Mouse (Mus musculus): ENCODE measurements at regions not wholly inside any gene's neighbourhood (a gene's known extent, or its start where the extent isn't known, plus 50 kb on each side); places are given as distances from the start of the nearest gene placed in this dataset.
A peak's percentile ranks its signal among the peaks of the same experiment; 100 is the strongest.

DNA sequence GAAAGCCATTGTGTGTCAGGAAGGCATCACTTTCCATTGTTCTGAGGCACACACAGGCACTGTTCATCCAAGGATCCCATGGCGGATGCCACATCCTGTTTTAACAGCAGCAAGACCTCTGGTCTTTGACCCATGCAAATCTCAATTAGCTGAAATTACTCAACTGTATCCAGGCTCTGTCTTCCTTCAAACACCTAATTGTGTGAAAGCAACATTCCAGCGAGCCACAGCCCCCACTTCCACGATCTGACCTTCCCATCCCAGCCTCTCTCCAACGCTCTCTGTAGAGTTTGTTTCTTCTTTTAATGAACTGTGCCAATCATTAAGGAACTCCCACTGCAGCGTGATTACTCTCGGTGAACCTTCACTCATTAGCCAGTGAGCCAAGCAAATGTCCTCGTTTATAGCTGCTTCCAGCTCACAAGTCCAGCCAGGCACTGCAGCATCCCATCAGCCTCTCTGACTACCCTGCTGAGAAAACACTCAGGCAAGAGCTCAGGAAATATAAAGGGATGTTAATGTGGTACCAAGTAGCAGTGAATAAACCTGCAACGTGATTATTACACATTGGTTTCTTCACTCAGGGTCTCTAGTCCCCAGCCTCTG lies 136.7 kb downstream of the Hs3st3b1 start:
- 0 out of 2 replicates have a peak, but pooled peaks cover 4% of the 10 kb centered on the region for H3K4me1 ChIP-seq (ENCODE audit: insufficient read depth, low read length)
- peak; percentile 51 for DNase-seq (ENCODE audit: low spot score)
- H3K9ac ChIP-seq (replicated peaks; ENCODE audit: low read length, poor library complexity, severe bottlenecking) = no peak overlapping the region
- H3K27ac ChIP-seq (ENCODE audit: low read depth, low read length) = no peak overlapping the region
- no peak for ATAC-seq (ENCODE audit: low FRiP score)
- TF ChIP-seq CTCF (IDR thresholded peaks at IDR 0.05) = no peak
- no peaks in the 10 kb centered on the region for H3K9me3 ChIP-seq (ENCODE audit: low read length)
- 18% methylated on average over 8 of the region's 8 CpGs for WGBS
- no peaks in the 10 kb centered on the region for H3K36me3 ChIP-seq (ENCODE audit: insufficient read depth, low read length)
- H3K4me2 ChIP-seq (ENCODE audit: low read depth, low read length, poor library complexity, severe bottlenecking) = no peak overlapping the region
- no peak overlapping the region for H3K4me3 ChIP-seq (ENCODE audit: low read depth, low read length)
- no peaks in the 10 kb centered on the region for H3K27me3 ChIP-seq (ENCODE audit: insufficient read depth, low read length)

DNA sequence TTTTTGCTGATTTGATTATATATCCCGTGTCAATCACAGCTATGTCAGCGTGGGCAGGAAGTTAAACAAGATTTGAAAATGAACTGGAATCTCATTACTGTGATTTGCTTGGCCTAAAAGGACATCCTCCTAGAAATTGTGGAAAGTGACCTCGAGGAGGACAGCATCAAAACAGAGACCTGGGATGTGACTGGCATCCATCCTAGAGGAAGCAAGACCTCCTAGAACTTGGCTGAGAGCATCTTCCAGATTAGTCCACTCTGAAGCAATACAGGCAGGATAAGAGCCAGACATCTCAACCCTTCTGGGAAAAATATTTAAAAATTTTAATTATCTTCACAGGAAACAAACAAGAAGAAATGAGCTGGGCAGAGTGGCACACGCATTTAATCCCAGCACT lies 136.1 kb downstream of the Hs3st3b1 start:
- Histone ChIP-seq H3K4me3 (ENCODE audit: low read depth, low read length) (no peak overlapping the region), H3K27ac (ENCODE audit: low read depth, low read length) (no peak overlapping the region), H3K4me1 (ENCODE audit: insufficient read depth, low read length) (0 out of 2 replicates have a peak, but pooled peaks cover 4% of the 10 kb centered on the region), H3K4me2 (ENCODE audit: low read depth, low read length, poor library complexity, severe bottlenecking) (no peak overlapping the region), H3K9ac (replicated peaks; ENCODE audit: low read length, poor library complexity, severe bottlenecking) (no peak overlapping the region), H3K9me3 (ENCODE audit: low read length) (no peaks in the 10 kb centered on the region), H3K27me3 (ENCODE audit: insufficient read depth, low read length) (no peaks in the 10 kb centered on the region), H3K36me3 (ENCODE audit: insufficient read depth, low read length) (no peaks in the 10 kb centered on the region)
- TF ChIP-seq CTCF (IDR thresholded peaks at IDR 0.05) = no peak
- 68% methylated on average over 4 of the region's 4 CpGs for WGBS
- DNase-seq (ENCODE audit: low spot score) (no peak), ATAC-seq (ENCODE audit: low FRiP score) (no peak)

DNA sequence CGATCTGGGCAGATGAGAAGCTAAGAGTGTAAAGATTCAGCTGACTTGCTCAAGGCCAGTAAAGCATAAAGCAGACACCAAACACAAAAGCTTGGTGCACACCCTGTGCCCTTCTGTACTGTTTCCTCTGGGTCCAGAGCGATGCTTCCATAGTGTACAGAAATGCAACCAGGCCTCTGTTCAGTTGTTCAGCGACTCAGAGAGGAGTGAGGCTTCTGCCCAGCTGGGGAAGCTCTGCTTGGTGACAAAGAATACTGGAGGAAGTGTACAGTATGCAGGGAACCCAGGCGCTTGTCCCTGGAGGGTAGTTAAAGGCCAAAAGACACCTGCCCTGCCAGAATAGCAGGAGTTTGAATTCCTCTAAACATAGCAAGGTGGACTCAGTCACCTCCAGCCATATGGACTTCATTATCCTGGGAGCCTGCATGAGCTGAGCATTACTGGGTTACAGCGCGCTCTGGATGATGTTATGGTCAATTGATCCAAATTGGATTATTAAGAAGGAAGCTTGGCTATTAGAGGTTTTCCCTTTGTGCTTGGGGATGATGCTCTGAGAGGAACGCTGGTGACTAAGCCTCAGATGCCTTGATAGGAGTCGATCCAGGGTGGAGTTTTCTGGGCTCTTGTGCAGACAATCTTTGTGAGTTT lies 132.5 kb downstream of the Hs3st3b1 start:
- H3K4me1 ChIP-seq (ENCODE audit: insufficient read depth, low read length) = 0 out of 2 replicates have a peak, but pooled peaks cover 4% of the 10 kb centered on the region
- H3K36me3 ChIP-seq (ENCODE audit: insufficient read depth, low read length) = no peaks in the 10 kb centered on the region
- no peaks in the 10 kb centered on the region for H3K9me3 ChIP-seq (ENCODE audit: low read length)
- H3K27ac ChIP-seq (ENCODE audit: low read depth, low read length) = no peak overlapping the region
- DNase-seq (ENCODE audit: low spot score) (no peak), ATAC-seq (ENCODE audit: low FRiP score) (no peak)
- no peaks in the 10 kb centered on the region for H3K27me3 ChIP-seq (ENCODE audit: insufficient read depth, low read length)
- no peak overlapping the region for H3K9ac ChIP-seq (replicated peaks; ENCODE audit: low read length, poor library complexity, severe bottlenecking)
- H3K4me3 ChIP-seq (ENCODE audit: low read depth, low read length) = no peak overlapping the region
- no peak overlapping the region for H3K4me2 ChIP-seq (ENCODE audit: low read depth, low read length, poor library complexity, severe bottlenecking)
- WGBS = 51% methylated on average over 8 of the region's 8 CpGs
- TF ChIP-seq CTCF (IDR thresholded peaks at IDR 0.05) = no peak

DNA sequence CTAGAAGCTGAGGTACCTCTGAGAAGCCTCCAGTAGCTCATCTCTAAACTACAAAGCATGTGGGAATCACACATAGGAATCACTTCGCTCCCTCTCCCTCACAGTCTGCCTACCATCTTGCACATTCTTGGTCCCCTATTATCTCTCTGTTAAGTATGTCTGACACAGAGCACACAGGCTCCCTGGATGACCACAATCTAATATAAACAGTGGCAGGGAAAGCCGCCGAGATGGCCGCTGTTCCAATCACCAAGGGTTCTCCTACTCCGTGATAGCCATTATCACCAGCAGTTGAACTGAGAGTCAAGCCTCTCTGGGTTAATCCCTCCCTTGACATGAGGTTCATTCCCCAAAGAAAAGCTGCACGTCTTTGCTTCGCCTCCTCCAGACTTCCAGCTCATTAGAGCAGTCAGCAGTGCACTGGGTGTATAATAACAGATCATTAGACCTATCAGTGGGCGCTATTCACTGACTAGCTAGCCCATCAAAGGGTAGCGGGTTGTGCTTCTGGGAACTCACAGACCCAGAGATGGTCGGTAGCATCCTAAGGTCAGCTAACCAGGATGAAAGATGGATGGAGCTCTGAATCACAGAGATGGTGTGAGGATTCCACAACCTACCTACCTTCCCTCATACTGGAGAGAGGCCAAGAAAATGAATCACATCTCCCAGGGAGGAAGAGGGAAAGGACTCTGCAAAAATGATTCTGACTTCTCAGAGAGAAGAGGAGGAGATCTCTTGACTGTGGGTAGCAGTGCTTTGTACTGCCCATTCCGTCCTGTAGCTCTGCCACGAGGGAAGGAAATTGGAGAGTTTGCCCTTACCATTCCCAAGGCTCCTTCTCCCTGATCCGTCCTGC lies 130.9 kb downstream of the Hs3st3b1 start:
- Histone ChIP-seq H3K36me3 (ENCODE audit: insufficient read depth, low read length) (no peaks in the 10 kb centered on the region), H3K9ac (replicated peaks; ENCODE audit: low read length, poor library complexity, severe bottlenecking) (no peak overlapping the region), H3K4me3 (ENCODE audit: low read depth, low read length) (no peak overlapping the region), H3K4me1 (ENCODE audit: insufficient read depth, low read length) (no peaks in the 10 kb centered on the region), H3K27ac (ENCODE audit: low read depth, low read length) (no peak overlapping the region), H3K27me3 (ENCODE audit: insufficient read depth, low read length) (no peaks in the 10 kb centered on the region), H3K4me2 (ENCODE audit: low read depth, low read length, poor library complexity, severe bottlenecking) (no peak overlapping the region), H3K9me3 (ENCODE audit: low read length) (no peaks in the 10 kb centered on the region)
- WGBS = 61% methylated on average over 13 of the region's 13 CpGs
- ATAC-seq (ENCODE audit: low FRiP score) (no peak), DNase-seq (ENCODE audit: low spot score) (no peak)
- no peak for TF ChIP-seq CTCF (IDR thresholded peaks at IDR 0.05)

DNA sequence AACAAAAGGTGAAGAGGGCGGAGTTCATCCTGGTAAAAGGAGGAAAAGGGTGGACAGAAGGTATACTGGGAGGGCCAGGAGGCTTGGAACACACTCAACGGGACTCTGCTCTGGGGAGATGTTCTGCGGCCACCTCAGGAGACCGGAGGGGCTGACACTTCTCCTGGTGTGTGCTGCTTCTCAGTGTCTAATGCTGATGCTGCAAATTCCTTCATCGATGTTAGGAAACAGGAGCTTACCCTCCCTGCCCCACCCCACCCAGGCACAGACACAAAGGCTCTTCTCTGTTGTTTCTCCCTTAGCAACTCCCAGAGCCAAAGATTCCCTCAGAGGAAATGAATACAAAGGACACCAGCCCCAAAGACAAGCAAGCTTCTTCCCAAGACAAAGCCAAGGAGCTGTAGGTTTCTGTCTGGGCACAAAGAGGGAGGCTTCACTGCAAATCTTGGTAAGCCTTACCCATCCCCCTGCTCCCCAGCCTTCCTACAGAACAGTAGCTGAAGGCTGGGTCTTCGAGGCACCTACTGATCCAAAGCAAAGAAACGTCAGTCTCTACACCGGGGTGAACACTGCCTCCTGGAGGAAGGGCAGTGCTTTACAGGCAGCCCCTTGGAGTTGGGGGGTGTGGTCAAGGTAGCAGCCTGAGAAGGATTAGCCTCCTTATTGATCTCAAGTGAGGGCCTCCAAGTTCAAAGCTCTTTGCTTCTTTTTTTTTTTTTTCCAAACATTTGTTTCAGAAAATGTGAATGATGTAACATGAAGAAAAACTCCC lies 128.2 kb downstream of the Hs3st3b1 start:
- Histone ChIP-seq H3K27ac (ENCODE audit: low read depth, low read length) (no peak overlapping the region), H3K9me3 (ENCODE audit: low read length) (no peaks in the 10 kb centered on the region), H3K4me1 (ENCODE audit: insufficient read depth, low read length) (no peaks in the 10 kb centered on the region), H3K4me3 (ENCODE audit: low read depth, low read length) (no peak overlapping the region), H3K9ac (replicated peaks; ENCODE audit: low read length, poor library complexity, severe bottlenecking) (no peak overlapping the region), H3K27me3 (ENCODE audit: insufficient read depth, low read length) (no peaks in the 10 kb centered on the region), H3K4me2 (ENCODE audit: low read depth, low read length, poor library complexity, severe bottlenecking) (no peak overlapping the region), H3K36me3 (ENCODE audit: insufficient read depth, low read length) (no peaks in the 10 kb centered on the region)
- ATAC-seq (ENCODE audit: low FRiP score) (no peak), DNase-seq (ENCODE audit: low spot score) (no peak)
- 73% methylated on average over 8 of the region's 8 CpGs for WGBS
- 0 out of 2 replicates have a peak, but pooled peaks have one; percentile 19 for TF ChIP-seq CTCF (IDR thresholded peaks at IDR 0.05)
